Mouse (Mus musculus) olfactory bulb, adult 2 months (tissue): ENCODE data around the gene Car1.

Experiments used
- CTCF ChIP-seq: fragments of 200-500 bp; IDR thresholded peaks from 2 replicates; pipeline ENCODE4 v1.5.1; 2012; ENCODE audit warnings: low read depth, mild to moderate bottlenecking, low read length, moderate library complexity; ENCODE audit not compliant: insufficient read depth
- POLR2A ChIP-seq: fragments of 200-500 bp; IDR thresholded peaks from 2 replicates; pipeline ENCODE4 v1.6.1; 2012; ENCODE audit warnings: mild to moderate bottlenecking, low read depth, low read length, moderate library complexity; ENCODE audit not compliant: insufficient read depth

DNA sequence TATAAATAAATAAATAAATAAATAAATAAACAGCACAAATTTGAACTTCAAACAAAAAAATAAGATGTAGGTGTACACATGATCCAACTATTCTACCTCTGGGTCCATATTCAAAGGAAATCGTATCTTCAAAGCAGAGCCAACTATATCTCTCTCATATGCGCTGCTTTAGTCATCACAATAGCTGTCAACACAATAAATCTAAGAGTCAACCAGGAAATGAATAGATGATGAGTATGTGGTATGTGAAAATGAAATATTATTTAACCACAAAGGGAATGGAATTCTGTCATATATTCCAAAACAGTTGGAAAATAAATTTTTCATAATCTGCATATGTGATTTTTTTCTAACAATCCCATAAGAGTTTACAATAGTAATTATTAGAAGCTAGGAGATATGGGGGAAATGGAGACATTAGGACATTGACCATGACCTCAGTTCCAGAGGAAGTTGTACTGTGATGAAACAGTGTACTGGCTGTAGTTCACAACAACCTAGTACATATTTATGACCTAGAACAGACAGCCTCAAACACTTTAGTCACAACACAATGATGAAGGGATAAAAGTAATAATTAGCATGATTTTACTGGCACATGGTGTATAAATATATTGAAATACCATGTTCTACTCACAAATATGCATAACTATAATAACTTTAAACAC lies 40.6 kb upstream of the Car1 start:
- TF ChIP-seq CTCF (no peak), POLR2A (no peak)
